Mouse (Mus musculus): ENCODE data around the gene Tpra1. TPM values are rescaled to one million over a fixed set of nuclear protein-coding genes. Genes with fewer than 3 reads are reported as not detected.

Tpra1 gene
- total and polyA plus RNA-seq, 2 experiments from 2014 or later: 49.4 to 88.4 TPM

- peak; percentile 79 for ATAC-seq
- Histone ChIP-seq H3K9me3 (ENCODE audit: low read length) (no peaks in the 10 kb centered on the region), H3K36me3 (ENCODE audit: insufficient read depth, low read length) (no peaks in the 10 kb centered on the region), H3K4me1 (ENCODE audit: insufficient read depth, low read length) (peaks cover 4% of the 10 kb centered on the region; the same call in 1 of the 2 replicates), H3K4me3 (ENCODE audit: low read length) (peak within 1 kb of the TSS; percentile 81), H3K9ac (replicated peaks; ENCODE audit: low read length) (peak within 1 kb of the TSS; percentile 94), H3K27me3 (ENCODE audit: insufficient read depth, low read length) (no peaks in the 10 kb centered on the region), H3K4me2 (ENCODE audit: low read depth, low read length) (peak within 1 kb of the TSS; percentile 71), H3K27ac (peak within 1 kb of the TSS; percentile 97)
- DNase-seq (ENCODE audit: low spot score): peak; percentile 95
- WGBS: 7% methylated on average over 54 of the region's 63 CpGs
- TF ChIP-seq CTCF (IDR thresholded peaks at IDR 0.05; ENCODE audit: low read depth): no peak
Observed at GRCm38 (mm10) chr6:88874868-88875508, 27.1 kb upstream of the Tpra1 start, which contains the start of gene Podxl2. Gene Podxl2 (minus strand): TSS chr6:88875044.

GRCm38 (mm10) chr6:88879471-88879870 lies 22.6 kb upstream of the Tpra1 start:
- DNase-seq (ENCODE audit: low spot score) (peak; percentile 28), ATAC-seq (no peak)
- Histone ChIP-seq H3K4me2 (ENCODE audit: low read depth, low read length) (no peak overlapping the region), H3K27ac (no peak overlapping the region), H3K9ac (replicated peaks; ENCODE audit: low read length) (no peak overlapping the region), H3K4me3 (ENCODE audit: low read length) (no peak overlapping the region), H3K4me1 (ENCODE audit: insufficient read depth, low read length) (peaks cover 4% of the 10 kb centered on the region; the same call in 1 of the 2 replicates), H3K27me3 (ENCODE audit: insufficient read depth, low read length) (no peaks in the 10 kb centered on the region), H3K9me3 (ENCODE audit: low read length) (no peaks in the 10 kb centered on the region), H3K36me3 (ENCODE audit: insufficient read depth, low read length) (peaks cover 5% of the 10 kb centered on the region; the same call in 1 of the 2 replicates)
- WGBS: 63% methylated on average over 4 of the region's 4 CpGs
- peak; percentile 36 for TF ChIP-seq CTCF (IDR thresholded peaks at IDR 0.05; ENCODE audit: low read depth)

- 49% methylated on average over 7 of the region's 7 CpGs for WGBS
- ATAC-seq: no peak
Observed at GRCm38 (mm10) chr6:88881334-88881733, 20.7 kb upstream of the Tpra1 start.

DNA sequence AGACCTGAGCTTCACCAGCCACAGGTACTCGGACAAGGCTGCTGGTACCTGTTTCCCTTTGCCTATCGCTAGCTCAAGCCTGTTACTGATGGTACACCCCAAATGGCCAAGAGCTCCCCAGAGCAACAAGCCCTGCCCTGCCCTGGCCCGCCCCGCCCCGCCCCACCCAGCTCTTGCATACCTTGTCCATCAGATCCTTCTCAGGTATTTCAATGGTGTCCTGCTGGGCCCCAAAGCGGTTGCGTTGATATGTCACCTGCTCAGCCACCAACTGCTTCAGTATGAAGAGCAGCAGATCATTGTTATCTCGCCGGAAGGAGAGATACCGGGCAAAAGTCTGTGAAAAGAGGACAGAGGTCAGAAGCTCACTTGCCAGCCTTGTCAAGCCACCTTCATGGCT lies 17.9 kb upstream of the Tpra1 start:
- no peak overlapping the region for H3K4me2 ChIP-seq (ENCODE audit: low read depth, low read length)
- H3K4me1 ChIP-seq (ENCODE audit: insufficient read depth, low read length): no peaks in the 10 kb centered on the region
- 92% methylated on average over 10 of the region's 10 CpGs for WGBS
- no peak for TF ChIP-seq CTCF (IDR thresholded peaks at IDR 0.05; ENCODE audit: low read depth)
- ATAC-seq (no peak), DNase-seq (ENCODE audit: low spot score) (no peak)
- peaks cover 16% of the 10 kb centered on the region; the same call in 1 of the 2 replicates for H3K36me3 ChIP-seq (ENCODE audit: insufficient read depth, low read length)
- no peaks in the 10 kb centered on the region for H3K9me3 ChIP-seq (ENCODE audit: low read length)
- H3K27me3 ChIP-seq (ENCODE audit: insufficient read depth, low read length): no peaks in the 10 kb centered on the region
- H3K27ac ChIP-seq: no peak overlapping the region
- H3K9ac ChIP-seq (replicated peaks; ENCODE audit: low read length): no peak overlapping the region
- no peak overlapping the region for H3K4me3 ChIP-seq (ENCODE audit: low read length)

More at GRCm38 (mm10) chr6:88881334-88881733, 20.7 kb upstream of the Tpra1 start:
- TF ChIP-seq CTCF (IDR thresholded peaks at IDR 0.05; ENCODE audit: low read depth): no peak
- no peak overlapping the region for H3K4me2 ChIP-seq (ENCODE audit: low read depth, low read length)
- H3K9me3 ChIP-seq (ENCODE audit: low read length): no peaks in the 10 kb centered on the region
- H3K36me3 ChIP-seq (ENCODE audit: insufficient read depth, low read length): peaks cover 5% of the 10 kb centered on the region; the same call in 1 of the 2 replicates
- H3K9ac ChIP-seq (replicated peaks; ENCODE audit: low read length): 0 out of 2 replicates have a peak overlapping the region, but pooled peaks have one; percentile 3
- no peaks in the 10 kb centered on the region for H3K4me1 ChIP-seq (ENCODE audit: insufficient read depth, low read length)
- H3K27me3 ChIP-seq (ENCODE audit: insufficient read depth, low read length): no peaks in the 10 kb centered on the region
- H3K27ac ChIP-seq: no peak overlapping the region
- DNase-seq (ENCODE audit: low spot score): no peak
- no peak overlapping the region for H3K4me3 ChIP-seq (ENCODE audit: low read length)

DNA sequence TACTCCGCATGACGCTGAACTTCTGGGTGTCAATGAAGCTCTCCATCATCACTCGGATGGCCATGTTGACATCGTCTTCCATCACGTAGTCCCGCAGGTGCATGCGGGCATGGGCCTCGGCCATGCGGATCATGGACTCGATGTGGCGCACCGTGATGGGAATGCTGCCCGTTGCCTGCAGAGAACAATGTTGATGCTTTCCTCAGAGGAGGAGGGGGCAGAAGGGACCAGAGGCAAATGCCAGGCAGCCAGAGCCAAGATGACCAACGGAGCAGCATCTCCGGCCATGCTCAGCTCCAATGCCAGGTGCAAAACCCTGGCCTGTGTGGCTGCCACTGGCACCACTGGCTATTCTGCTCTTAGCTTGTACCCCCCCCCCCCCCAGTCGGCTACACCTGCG lies 17.4 kb upstream of the Tpra1 start:
- no peaks in the 10 kb centered on the region for H3K27me3 ChIP-seq (ENCODE audit: insufficient read depth, low read length)
- no peak for ATAC-seq
- H3K36me3 ChIP-seq (ENCODE audit: insufficient read depth, low read length): peaks cover 19% of the 10 kb centered on the region; the same call in 1 of the 2 replicates
- no peak overlapping the region for H3K4me2 ChIP-seq (ENCODE audit: low read depth, low read length)
- H3K9ac ChIP-seq (replicated peaks; ENCODE audit: low read length): no peak overlapping the region
- no peak overlapping the region for H3K27ac ChIP-seq
- TF ChIP-seq CTCF (IDR thresholded peaks at IDR 0.05; ENCODE audit: low read depth): no peak
- WGBS: 90% methylated on average over 17 of the region's 17 CpGs
- H3K4me1 ChIP-seq (ENCODE audit: insufficient read depth, low read length): no peaks in the 10 kb centered on the region
- DNase-seq (ENCODE audit: low spot score): no peak
- no peak overlapping the region for H3K4me3 ChIP-seq (ENCODE audit: low read length)
- H3K9me3 ChIP-seq (ENCODE audit: low read length): no peaks in the 10 kb centered on the region

- H3K4me3 ChIP-seq (ENCODE audit: low read length): no peak overlapping the region
- no peak for ATAC-seq
Observed at GRCm38 (mm10) chr6:88885644-88886416, 16.2 kb upstream of the Tpra1 start.

More at GRCm38 (mm10) chr6:88885644-88886416, 16.2 kb upstream of the Tpra1 start:
- Histone ChIP-seq H3K4me1 (ENCODE audit: insufficient read depth, low read length) (no peaks in the 10 kb centered on the region), H3K27me3 (ENCODE audit: insufficient read depth, low read length) (no peaks in the 10 kb centered on the region), H3K27ac (no peak overlapping the region), H3K9me3 (ENCODE audit: low read length) (no peaks in the 10 kb centered on the region), H3K4me2 (ENCODE audit: low read depth, low read length) (no peak overlapping the region), H3K9ac (replicated peaks; ENCODE audit: low read length) (no peak overlapping the region), H3K36me3 (ENCODE audit: insufficient read depth, low read length) (peaks cover 31% of the 10 kb centered on the region; the same call in 1 of the 2 replicates)
- TF ChIP-seq CTCF (IDR thresholded peaks at IDR 0.05; ENCODE audit: low read depth): no peak
- 69% methylated on average over 12 of the region's 12 CpGs for WGBS
- no peak for DNase-seq (ENCODE audit: low spot score)
